Mouse (Mus musculus) neural tube, embryonic 14.5 days (tissue): ENCODE data around the gene Gpc5. TPM values are rescaled to one million over a fixed set of nuclear protein-coding genes. Genes with fewer than 3 reads are reported as not detected.
A peak's percentile ranks its signal among the peaks of the same experiment; 100 is the strongest.
"Not testable (repeated sequence)": the region's sequence is repeated elsewhere in the genome, so short reads cannot be mapped to it uniquely, and the experiment has no call there.

ENCODE experiments used
- ATAC-seq: fragments of 200-750 bp; cut with Nextera tagmentation; 2 replicates; pipeline ENCODE4 v1.8.0; 2017; ENCODE audit warnings: low read depth, mild to moderate bottlenecking, moderate TSS enrichment, moderate library complexity
- H3K27ac ChIP-seq: fragments of 300-500 bp; sonication (generic); 2 replicates; pipeline ENCODE4 v1.5.1; 2014; ENCODE audit warnings: low read depth, mild to moderate bottlenecking, control low read depth, low read length, moderate library complexity, mixed read lengths
- H3K27me3 ChIP-seq: fragments of 300-500 bp; sonication (generic); 2 replicates; pipeline ENCODE4 v1.6.1; 2014; ENCODE audit warnings: low read length; ENCODE audit not compliant: control insufficient read depth, insufficient read depth
- H3K36me3 ChIP-seq: fragments of 300-500 bp; sonication (generic); 2 replicates; pipeline ENCODE4 v1.6.1; 2014; ENCODE audit warnings: low read length, mixed read lengths; ENCODE audit not compliant: control insufficient read depth, insufficient read depth
- H3K4me1 ChIP-seq: fragments of 300-500 bp; sonication (generic); 2 replicates; pipeline ENCODE4 v1.6.1; 2014; ENCODE audit warnings: low read length; ENCODE audit not compliant: control insufficient read depth, insufficient read depth
- H3K4me2 ChIP-seq: fragments of 300-500 bp; sonication (generic); 2 replicates; pipeline ENCODE4 v1.6.1; 2014; ENCODE audit warnings: mild to moderate bottlenecking, low read depth, low read length, control low read depth
- H3K4me3 ChIP-seq: fragments of 300-500 bp; sonication (generic); 2 replicates; pipeline ENCODE4 v1.5.1; 2014; ENCODE audit warnings: low read depth, low read length, control low read depth, mixed read lengths
- H3K9ac ChIP-seq: fragments of 300-500 bp; sonication (generic); replicated peaks from 2 replicates; pipeline ENCODE4 v1.6.1; 2014; ENCODE audit warnings: low read depth, mild to moderate bottlenecking, control low read depth, low read length, mixed read lengths
- H3K9me3 ChIP-seq: fragments of 300-500 bp; sonication (generic); 2 replicates; pipeline ENCODE4 v1.6.1; 2016; ENCODE audit warnings: low read length; ENCODE audit not compliant: control insufficient read depth
- WGBS: fragments of 180-500 bp; shearing (Covaris S2); extraction: QIAGEN DNeasy Blood & Tissue Kit; methylation state at CpG from one replicate; pipeline ENCODE4 v1.1.7; 2014; 5-methylcytosine and 5-hydroxymethylcytosine counted together
- polyA plus RNA-seq: library from polyadenylated mRNA; unstranded; fragments of >200 nt; fragmentation: Nextera tagmentation; extraction: Ambion mirVana; gene quantifications from 2 replicates; pipeline ENCODE4 v1.2.1, GENCODE M21; 2014

Gpc5 gene
- polyA plus RNA-seq, 1 experiment from 2014 or later = 28.6 TPM

GRCm38 (mm10) chr14:115051106-115051760 is 40.8 kb upstream of the Gpc5 start:
- no peak for ATAC-seq
- WGBS = 88% methylated on average over 5 of the region's 5 CpGs
- Histone ChIP-seq H3K36me3 (no peaks in the 10 kb centered on the region), H3K4me1 (no peaks in the 10 kb centered on the region), H3K9me3 (no peaks in the 10 kb centered on the region), H3K9ac (no peak overlapping the region), H3K4me3 (no peak overlapping the region), H3K27me3 (no peaks in the 10 kb centered on the region), H3K27ac (no peak overlapping the region), H3K4me2 (no peak overlapping the region)

GRCm38 (mm10) chr14:115052371-115052770 is 39.6 kb upstream of the Gpc5 start:
- WGBS = 93% methylated on average over 4 of the region's 4 CpGs
- Histone ChIP-seq H3K4me1 (no peaks in the 10 kb centered on the region), H3K27ac (no peak overlapping the region), H3K9me3 (no peaks in the 10 kb centered on the region), H3K27me3 (no peaks in the 10 kb centered on the region), H3K4me2 (no peak overlapping the region), H3K9ac (no peak overlapping the region), H3K4me3 (no peak overlapping the region), H3K36me3 (no peaks in the 10 kb centered on the region)
- ATAC-seq = no peak

DNA sequence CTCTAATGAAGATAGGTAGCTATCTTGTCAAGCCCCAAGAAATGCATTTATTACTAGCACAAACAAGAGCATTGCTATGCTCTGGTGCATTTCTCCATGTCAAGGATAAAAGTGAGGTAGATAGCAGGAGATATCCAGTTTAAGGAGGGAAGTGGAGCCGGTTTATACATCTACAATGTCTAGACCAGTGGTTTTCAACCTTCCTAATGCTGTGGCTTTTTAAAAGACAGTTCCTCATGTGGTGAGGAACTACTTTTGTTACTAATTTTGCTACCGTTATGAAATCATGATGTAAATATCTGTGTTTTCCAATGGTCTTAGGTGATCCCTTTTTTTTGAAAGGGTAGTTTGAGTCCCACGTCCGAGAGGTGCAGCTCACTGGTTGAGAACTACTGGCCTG is 37.8 kb upstream of the Gpc5 start:
- Histone ChIP-seq H3K27me3 (no peaks in the 10 kb centered on the region), H3K9me3 (no peaks in the 10 kb centered on the region), H3K9ac (no peak overlapping the region), H3K36me3 (no peaks in the 10 kb centered on the region), H3K27ac (no peak overlapping the region), H3K4me1 (no peaks in the 10 kb centered on the region), H3K4me3 (no peak overlapping the region), H3K4me2 (no peak overlapping the region)
- 94% methylated on average over 4 of the region's 4 CpGs for WGBS
- no peak for ATAC-seq

GRCm38 (mm10) chr14:115057524-115057923 is 34.5 kb upstream of the Gpc5 start:
- 75% methylated on average over 4 of the region's 4 CpGs for WGBS
- Histone ChIP-seq H3K27ac (no peak overlapping the region), H3K4me2 (no peak overlapping the region), H3K4me1 (no peaks in the 10 kb centered on the region), H3K9ac (no peak overlapping the region), H3K9me3 (no peaks in the 10 kb centered on the region), H3K4me3 (no peak overlapping the region), H3K36me3 (no peaks in the 10 kb centered on the region), H3K27me3 (no peaks in the 10 kb centered on the region)
- no peak for ATAC-seq

- not testable (repeated sequence) for H3K36me3 ChIP-seq, ATAC-seq, H3K9me3 ChIP-seq, H3K4me2 ChIP-seq, H3K27ac ChIP-seq, H3K27me3 ChIP-seq, H3K4me3 ChIP-seq, H3K4me1 ChIP-seq, H3K9ac ChIP-seq
- WGBS = 75% methylated on average over 2 of the region's 2 CpGs
Observed at GRCm38 (mm10) chr14:115066164-115066563, 25.9 kb upstream of the Gpc5 start.

- Histone ChIP-seq H3K4me2 (no peak overlapping the region), H3K36me3 (no peaks in the 10 kb centered on the region), H3K4me1 (no peaks in the 10 kb centered on the region), H3K9me3 (no peaks in the 10 kb centered on the region), H3K27ac (no peak overlapping the region), H3K27me3 (no peaks in the 10 kb centered on the region), H3K9ac (no peak overlapping the region), H3K4me3 (no peak overlapping the region)
- 34% methylated on average over 6 of the region's 6 CpGs for WGBS
- ATAC-seq = peak; percentile 92
Observed at GRCm38 (mm10) chr14:115070534-115070933, 21.5 kb upstream of the Gpc5 start.

DNA sequence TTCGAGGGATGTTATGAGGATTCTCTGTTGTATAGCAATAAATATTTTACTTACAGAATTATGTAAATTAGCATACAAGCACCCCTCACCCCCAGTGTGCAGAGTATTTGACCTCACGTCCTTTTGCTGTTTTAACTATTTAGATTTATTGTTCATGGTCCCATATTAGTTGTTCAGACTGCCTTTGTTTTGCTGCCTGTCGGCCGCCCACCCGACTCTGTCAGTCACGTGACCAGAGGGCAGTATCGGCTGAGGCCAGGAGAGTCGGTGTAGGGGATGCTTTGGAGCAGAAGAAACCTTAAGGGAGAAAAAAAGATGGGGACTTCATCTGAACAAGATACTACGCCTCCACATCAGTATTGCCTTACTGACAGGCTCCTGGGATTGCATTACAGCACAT is 14.7 kb upstream of the Gpc5 start:
- Histone ChIP-seq H3K4me3 (no peak overlapping the region), H3K4me1 (no peaks in the 10 kb centered on the region), H3K9me3 (no peaks in the 10 kb centered on the region), H3K36me3 (no peaks in the 10 kb centered on the region), H3K27ac (no peak overlapping the region), H3K9ac (no peak overlapping the region), H3K4me2 (no peak overlapping the region), H3K27me3 (no peaks in the 10 kb centered on the region)
- 26% methylated on average over 9 of the region's 9 CpGs for WGBS
- no peak for ATAC-seq

GRCm38 (mm10) chr14:115078064-115078463 is 14.0 kb upstream of the Gpc5 start:
- no peaks in the 10 kb centered on the region for H3K27me3 ChIP-seq
- H3K4me1 ChIP-seq = no peaks in the 10 kb centered on the region

DNA sequence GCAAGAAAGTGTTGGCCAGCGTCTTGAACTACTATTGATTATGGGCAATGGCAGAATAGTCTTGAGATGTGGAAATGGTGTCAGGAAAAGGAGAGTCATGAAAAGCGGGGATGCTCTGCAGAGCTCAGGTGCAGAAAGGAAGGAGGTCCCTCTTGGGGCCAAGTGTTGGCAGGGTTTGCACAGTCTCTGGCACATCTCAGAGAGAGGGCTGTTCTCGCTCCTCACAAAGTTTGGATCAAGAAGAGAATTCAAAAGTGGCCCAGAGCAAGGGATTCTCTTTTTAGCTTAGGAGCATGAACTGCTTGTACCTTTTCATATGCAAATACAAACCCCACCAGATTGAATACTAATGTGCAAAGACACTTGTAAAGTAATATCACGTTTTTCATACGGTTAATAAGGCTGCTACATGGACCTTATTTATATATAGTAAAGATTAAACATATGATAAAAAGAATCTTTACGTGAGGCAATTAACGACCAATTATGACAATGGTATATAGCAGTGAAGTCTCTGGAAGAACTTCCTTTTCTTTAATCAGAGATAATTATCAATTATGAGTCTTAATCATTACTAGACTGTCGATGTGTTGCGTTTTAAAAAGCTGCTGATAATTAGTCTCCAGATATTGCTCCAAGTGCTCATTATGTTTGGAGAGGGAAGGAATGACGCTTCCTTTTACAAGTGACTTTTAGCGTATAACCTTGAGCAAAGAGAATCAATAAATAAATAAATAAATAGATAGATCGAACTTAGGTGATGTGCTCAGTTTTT is 10.1 kb upstream of the Gpc5 start:
- H3K27ac ChIP-seq = no peak overlapping the region

More at GRCm38 (mm10) chr14:115078064-115078463, 14.0 kb upstream of the Gpc5 start:
- Histone ChIP-seq H3K4me2 (no peak overlapping the region), H3K4me3 (no peak overlapping the region), H3K9me3 (no peaks in the 10 kb centered on the region), H3K36me3 (no peaks in the 10 kb centered on the region), H3K9ac (no peak overlapping the region), H3K27ac (no peak overlapping the region)
- 87% methylated on average over 7 of the region's 7 CpGs for WGBS
- ATAC-seq = no peak

More for the DNA sequence above, 10.1 kb upstream of the Gpc5 start:
- 67% methylated on average over 12 of the region's 12 CpGs for WGBS
- no peak for ATAC-seq
- H3K36me3 ChIP-seq = no peaks in the 10 kb centered on the region
- H3K4me3 ChIP-seq = no peak overlapping the region
- no peaks in the 10 kb centered on the region for H3K27me3 ChIP-seq
- no peak overlapping the region for H3K9ac ChIP-seq
- no peak overlapping the region for H3K4me2 ChIP-seq
- no peaks in the 10 kb centered on the region for H3K4me1 ChIP-seq
- H3K9me3 ChIP-seq = no peaks in the 10 kb centered on the region
